Mouse (Mus musculus) megakaryocyte progenitor cell, adult 5-6 weeks (primary cell): Measurements from ENCODE around the gene Mllt1. TPM values are rescaled to one million over a fixed set of nuclear protein-coding genes. Genes with fewer than 3 reads are reported as not detected.

Experiments
- ATAC-seq: replicated peaks from 2 replicates; pipeline ENCODE4 v1.8.0; 2016; ENCODE audit warnings: mild to moderate bottlenecking, moderate TSS enrichment, inconsistent platforms; ENCODE audit not compliant: poor library complexity
- total RNA-seq, 2 experiments: library from RNA; stranded (forward) in 1 of 2; stranded (reverse) in 1 of 2; fragments of 157-497, 149-512 nt in 1 of 2; fragments of 200-1000 nt in 1 of 2; gene quantifications; 2 replicates each; pipeline versions ENCODE4 v1.2.3 to v1.2.4; 2015 to 2017

Gene Mllt1
- total RNA-seq, 2 experiments from 2014 or later = 15.5 to 18.2 TPM

GRCm38 (mm10) chr17:56884331-56884730, 50.9 kb downstream of the Mllt1 start:
- ATAC-seq = no peak

- ATAC-seq = peak; percentile 68
These were observed 51.6 kb downstream of the Mllt1 start for GRCm38 (mm10) chr17:56883612-56884011.

DNA sequence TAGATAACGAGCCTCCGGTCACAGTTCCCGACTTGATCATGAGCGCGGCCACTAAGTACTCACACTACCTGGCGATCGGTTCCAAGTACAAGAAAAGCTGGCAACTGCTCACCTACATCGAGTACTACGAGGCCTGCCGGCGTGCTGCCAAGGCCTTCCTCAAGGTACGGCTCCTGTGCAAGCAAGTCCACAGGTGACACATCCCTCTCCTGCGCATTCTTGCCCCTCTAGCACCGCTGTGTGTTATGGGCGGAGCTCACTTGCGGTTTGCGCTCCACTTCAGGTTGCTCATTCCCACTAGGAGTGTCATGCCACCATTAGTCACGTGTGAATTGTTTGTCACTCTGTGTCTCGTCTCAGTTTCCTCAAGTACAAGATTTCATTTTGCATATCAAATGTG, 57.8 kb downstream of the Mllt1 start:
- no peak for ATAC-seq

GRCm38 (mm10) chr17:56876981-56877380, 58.2 kb downstream of the Mllt1 start:
- ATAC-seq = no peak

GRCm38 (mm10) chr17:56876465-56876864, 58.8 kb downstream of the Mllt1 start:
- ATAC-seq = no peak

DNA sequence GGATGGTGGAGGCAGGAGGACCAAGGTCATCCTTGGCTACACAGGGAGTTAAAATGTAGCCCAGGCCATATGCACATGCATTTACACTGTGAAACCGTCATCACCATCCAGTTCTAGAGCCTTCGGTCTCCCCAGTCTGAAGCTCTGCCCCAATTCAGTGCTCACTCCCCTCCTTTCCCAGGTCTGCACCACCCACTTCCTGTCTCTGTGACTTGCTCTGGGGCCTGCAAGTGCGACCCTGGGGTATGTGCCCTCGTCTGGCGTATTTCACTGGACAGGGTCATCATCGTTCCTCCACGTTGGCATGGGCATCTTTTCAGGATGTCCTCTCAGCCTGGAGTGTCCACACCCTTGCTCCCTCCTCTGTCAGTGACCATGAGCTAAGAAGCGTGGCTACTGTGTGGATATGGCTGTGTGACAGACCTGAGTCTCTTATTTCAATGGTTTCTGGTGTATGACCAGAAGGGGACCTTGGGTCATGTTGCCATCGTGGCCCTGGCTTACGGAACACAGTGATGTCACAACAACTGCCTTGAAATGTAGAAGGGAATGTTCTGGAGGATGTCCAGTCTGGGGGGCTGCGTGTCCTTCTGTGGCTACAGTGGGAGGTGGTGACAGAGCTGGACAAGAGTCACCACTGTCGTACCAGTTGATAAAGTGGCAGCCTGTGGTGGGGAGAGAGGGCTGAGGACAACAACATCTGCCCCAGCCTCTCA, 60.1 kb downstream of the Mllt1 start, which contains the start of gene 1700061G19Rik:
Gene 1700061G19Rik, plus strand, starts transcription at position 542 of the 716 bp plus-strand sequence.
- ATAC-seq = peak; percentile 37

DNA sequence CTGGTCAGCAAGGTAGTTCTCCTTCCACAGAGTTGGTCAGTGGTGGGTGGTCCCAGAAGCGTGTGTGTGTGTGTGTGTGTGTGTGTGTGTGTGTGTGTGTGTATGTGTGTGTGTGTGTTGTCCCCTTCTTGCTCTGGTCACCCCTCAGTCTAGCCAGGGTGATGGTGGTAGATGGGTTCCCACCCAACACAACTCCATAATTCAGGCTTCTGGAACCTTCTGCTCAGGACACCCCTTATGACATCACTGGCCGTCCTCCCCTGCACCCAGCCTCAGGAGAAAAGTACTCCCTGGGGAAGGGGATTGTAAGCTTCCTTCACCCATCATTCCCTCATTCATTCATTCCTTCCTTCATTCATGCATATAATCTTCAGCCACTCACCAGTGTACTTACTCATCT, 61.0 kb downstream of the Mllt1 start, which contains the start of gene Acsbg2:
Gene Acsbg2, minus strand, starts transcription at position 211 of the 400 bp plus-strand sequence.
- ATAC-seq = no peak

GRCm38 (mm10) chr17:56872512-56872911, 62.7 kb downstream of the Mllt1 start:
- ATAC-seq = no peak

DNA sequence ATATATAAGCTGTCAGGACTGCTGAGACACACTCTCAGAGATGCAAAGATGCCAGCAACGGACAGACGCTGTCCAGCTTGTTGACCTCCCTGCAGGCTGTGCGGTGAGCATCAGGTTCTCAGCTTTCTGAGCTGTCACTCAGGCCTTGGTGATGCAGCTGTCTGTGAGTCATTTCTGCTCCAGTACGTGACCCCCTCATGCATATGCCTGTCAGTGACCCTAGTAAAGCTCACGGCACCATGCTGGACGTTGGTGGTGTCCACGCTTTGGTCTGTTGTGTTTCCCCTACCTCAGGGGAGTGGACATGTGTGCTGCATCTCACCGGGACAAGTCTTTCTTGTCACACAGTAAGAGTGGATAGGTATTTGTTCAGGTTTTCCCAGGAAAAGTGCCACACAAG, 63.4 kb downstream of the Mllt1 start:
- ATAC-seq = no peak

GRCm38 (mm10) chr17:56870287-56870953, 64.8 kb downstream of the Mllt1 start:
- ATAC-seq = no peak

DNA sequence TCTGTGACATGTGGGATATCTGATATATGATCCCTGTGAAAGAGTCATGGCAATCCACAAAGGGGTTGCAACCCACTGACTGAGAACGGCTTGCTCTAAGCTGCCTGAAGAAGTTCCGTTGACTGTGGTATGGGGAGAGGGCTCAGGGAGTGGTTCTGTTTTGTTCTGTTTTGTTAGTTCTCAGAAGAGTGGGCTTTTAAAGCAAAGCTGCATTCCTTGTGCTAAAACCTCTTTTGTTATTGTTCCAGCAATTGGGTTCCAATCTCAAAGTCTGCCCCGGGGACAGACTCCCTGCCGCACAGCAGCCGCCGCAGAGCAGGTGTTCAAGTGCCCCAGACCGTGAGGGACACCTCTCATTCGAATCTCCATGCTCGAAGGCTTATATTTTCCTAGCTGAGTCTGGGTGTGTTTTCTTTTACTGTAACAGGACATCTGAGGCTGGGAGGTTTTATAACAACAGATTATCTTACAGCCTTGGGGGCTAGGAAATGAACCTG, 65.7 kb downstream of the Mllt1 start:
- no peak for ATAC-seq

DNA sequence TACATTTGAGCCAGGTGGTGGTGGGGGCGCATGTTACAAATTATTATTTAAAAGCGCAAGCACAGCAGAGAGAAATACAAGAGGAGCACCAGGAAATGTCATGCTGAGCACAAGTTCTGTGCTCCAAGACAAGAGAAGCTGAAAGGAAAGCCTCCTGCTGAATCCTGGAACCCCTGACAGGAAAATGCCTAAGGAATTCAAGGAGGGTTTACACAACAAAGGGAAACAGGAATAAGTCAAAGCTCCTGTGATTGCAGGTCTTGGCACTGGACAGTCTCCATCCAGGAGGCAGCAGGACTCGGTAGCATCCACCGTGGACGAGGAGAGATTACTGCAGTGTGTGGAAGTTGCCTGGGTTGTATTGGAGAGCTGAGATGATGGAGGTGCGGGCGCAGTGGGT, 69.1 kb downstream of the Mllt1 start:
- no peak for ATAC-seq

GRCm38 (mm10) chr17:56861197-56861596, 74.0 kb downstream of the Mllt1 start:
- peak; percentile 84 for ATAC-seq

- peak; percentile 52 for ATAC-seq
These were observed 76.3 kb downstream of the Mllt1 start for GRCm38 (mm10) chr17:56858922-56859321.

GRCm38 (mm10) chr17:56858216-56858615, 77.0 kb downstream of the Mllt1 start:
- peak; percentile 67 for ATAC-seq

GRCm38 (mm10) chr17:56855421-56855820, 79.8 kb downstream of the Mllt1 start:
- peak; percentile 47 for ATAC-seq

- ATAC-seq = no peak
These were observed 84.0 kb downstream of the Mllt1 start for GRCm38 (mm10) chr17:56851167-56851566.

GRCm38 (mm10) chr17:56849710-56850109, 85.5 kb downstream of the Mllt1 start:
- no peak for ATAC-seq

DNA sequence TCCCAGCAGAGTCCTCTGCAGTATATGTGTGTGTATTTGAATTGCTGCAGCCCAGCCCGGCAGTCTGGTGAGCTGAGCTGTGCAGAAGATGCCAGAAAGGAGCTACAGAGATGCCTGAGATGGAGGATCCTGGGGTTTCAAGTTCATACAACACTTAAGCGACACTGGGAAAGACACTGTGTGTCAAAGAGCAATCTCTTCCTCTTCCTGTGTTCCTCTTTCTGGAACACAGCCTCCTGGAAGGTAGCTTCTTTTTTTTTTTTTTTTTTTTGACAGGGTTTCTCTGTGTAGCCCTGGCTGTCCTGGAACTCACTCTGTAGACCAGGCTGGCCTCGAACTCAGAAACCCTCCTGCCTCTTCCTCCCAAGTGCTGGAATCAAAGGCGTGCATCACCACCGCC, 86.4 kb downstream of the Mllt1 start:
- peak; percentile 64 for ATAC-seq

GRCm38 (mm10) chr17:56843678-56844077, 91.5 kb downstream of the Mllt1 start:
- peak; percentile 18; the same call in 1 of the 2 replicates for ATAC-seq
